Mouse (Mus musculus) layer of hippocampus, adult 2 months (tissue): Measurements from ENCODE around the gene Spag9. TPM values are rescaled to one million over a fixed set of nuclear protein-coding genes. Genes with fewer than 3 reads are reported as not detected.
A peak's percentile ranks its signal among the peaks of the same experiment; 100 is the strongest.

Experiments
- DNase-seq, 2 experiments: peaks; one replicate each; pipeline ENCODE4 v3.0.0; 2022; ENCODE audit warnings: low spot score in 2 of 2
- H3K27ac ChIP-seq: fragments of 200-600 bp; 2 replicates; pipeline ENCODE4 v1.8.1; 2022
- H3K4me3 ChIP-seq: fragments of 200-600 bp; 2 replicates; pipeline ENCODE4 v1.8.1; 2022; ENCODE audit warnings: mild to moderate bottlenecking
- CTCF ChIP-seq: fragments of 200-600 bp; conservative IDR thresholded peaks from 2 replicates; pipeline ENCODE4 v1.8.1; 2022; ENCODE audit warnings: antibody characterized with exemption, mild to moderate bottlenecking, moderate library complexity
- long read RNA-seq, 2 experiments: library from polyadenylated mRNA; stranded (forward); transcript quantifications; one replicate each; pipeline ENCODE4 v2.0.0; 2021; ENCODE audit warnings: borderline mapping rate in 2 of 2
- total RNA-seq, 2 experiments: library from RNA; stranded (reverse); gene quantifications; 2 replicates each; pipeline ENCODE4 v1.2.3; 2021

Spag9 gene
- 100 to 1,000 TPM; 213 to 217 TPM for total RNA-seq
- long read RNA-seq, experiment 1, full-length matches to known transcripts, result 2 of 30 reads
- long read RNA-seq, experiment 1, partial matches to known transcripts, result 10 of 30 reads
- long read RNA-seq, experiment 1, other reads (novel, unspliced or antisense), result 18 of 30 reads
- long read RNA-seq, experiment 2, full-length matches to known transcripts, result 13 of 54 reads
- long read RNA-seq, experiment 2, partial matches to known transcripts, result 24 of 54 reads
- long read RNA-seq, experiment 2, other reads (novel, unspliced or antisense), result 17 of 54 reads

DNA sequence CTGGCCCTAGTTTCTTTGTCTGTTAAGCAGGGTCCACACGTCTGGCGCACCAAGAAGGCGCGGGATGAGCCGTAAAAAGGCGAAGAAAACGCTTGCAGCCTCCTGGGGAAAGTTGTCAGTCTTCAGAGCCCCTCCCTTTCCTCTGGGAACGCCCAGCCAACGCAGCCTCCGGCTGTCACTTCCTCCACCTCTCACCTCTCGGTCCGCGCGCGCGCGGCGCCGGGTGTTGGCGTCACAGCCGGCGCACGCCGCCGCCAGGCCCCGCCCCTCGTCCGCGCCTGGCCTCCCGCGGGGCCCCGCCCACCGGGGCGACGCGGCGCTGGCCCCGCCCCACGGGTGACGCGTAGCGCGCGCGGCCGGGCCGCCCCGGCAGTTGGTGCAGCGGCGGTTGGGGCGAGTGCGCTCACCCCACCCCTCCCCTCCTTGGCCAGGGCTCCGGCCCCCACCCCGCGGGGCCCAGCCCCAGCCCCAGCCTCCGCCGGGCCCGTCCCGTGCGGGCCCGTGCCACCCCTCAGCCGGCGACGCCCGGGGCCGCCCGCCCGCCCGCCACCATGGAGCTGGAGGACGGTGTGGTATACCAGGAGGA lies at the start of gene Spag9:
Gene Spag9 (plus strand): TSS at position 372 of the 586 bp plus-strand sequence.
- no peak for TF ChIP-seq CTCF
- Histone ChIP-seq H3K27ac (peak within 1 kb of the TSS; percentile 98), H3K4me3 (peak within 1 kb of the TSS; percentile 95)
- peak; percentile 91 to 92 for DNase-seq

DNA sequence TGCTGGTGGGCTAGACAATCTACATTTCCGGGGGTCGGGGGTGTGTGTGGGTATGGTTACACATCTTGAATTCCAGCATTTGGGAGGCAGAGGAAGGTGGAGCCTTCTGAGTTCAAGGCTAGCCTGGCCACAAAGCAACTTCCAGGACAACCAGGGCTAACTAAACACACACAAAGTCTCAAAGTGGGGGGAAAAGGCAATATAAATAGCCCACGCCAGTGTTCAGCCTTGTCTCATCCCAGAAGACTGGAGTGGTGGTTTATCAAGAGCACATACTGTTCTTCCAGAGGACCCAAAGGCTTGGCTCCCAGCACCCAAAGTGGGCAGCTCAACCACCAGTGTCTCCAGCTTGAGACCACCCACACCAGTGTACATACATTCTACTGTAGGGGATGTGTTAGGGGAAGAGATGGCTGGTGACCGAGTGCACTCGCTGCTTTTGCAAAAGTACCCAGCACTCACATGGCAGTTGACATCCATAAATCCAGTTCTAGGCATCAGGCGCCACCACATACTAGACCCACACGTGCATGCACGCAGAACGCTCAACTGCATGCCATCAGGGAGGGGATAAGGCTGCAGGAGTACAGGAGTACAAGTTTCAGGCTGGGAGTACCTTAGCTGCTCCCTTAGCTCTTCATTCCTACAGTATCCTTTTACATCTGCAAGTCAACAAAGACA lies 46.9 kb upstream of the Spag9 start:
- Histone ChIP-seq H3K27ac (no peak overlapping the region), H3K4me3 (no peak overlapping the region)
- no peak for DNase-seq
- no peak for TF ChIP-seq CTCF

DNA sequence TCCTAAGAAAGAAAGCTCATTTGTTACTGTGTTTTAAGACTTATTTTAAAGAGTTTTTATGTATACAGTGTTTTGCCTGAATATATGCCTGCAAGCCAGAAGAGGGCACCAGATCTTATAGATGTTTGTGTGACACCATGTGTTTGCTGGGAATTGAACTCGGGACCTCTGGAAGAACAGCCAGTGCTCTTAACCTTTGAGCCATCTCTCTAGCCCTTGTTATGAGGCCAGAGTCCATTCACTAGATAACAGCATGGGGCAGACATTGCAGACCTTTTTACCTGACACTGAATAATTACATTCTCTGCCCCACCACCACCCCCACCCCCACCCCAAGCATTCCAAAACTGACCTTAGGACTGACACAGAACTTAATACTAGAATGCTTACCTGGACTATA lies 45.8 kb upstream of the Spag9 start:
- peak; percentile 47 for TF ChIP-seq CTCF
- no peak for DNase-seq
- Histone ChIP-seq H3K4me3 (no peak overlapping the region), H3K27ac (no peak overlapping the region)

DNA sequence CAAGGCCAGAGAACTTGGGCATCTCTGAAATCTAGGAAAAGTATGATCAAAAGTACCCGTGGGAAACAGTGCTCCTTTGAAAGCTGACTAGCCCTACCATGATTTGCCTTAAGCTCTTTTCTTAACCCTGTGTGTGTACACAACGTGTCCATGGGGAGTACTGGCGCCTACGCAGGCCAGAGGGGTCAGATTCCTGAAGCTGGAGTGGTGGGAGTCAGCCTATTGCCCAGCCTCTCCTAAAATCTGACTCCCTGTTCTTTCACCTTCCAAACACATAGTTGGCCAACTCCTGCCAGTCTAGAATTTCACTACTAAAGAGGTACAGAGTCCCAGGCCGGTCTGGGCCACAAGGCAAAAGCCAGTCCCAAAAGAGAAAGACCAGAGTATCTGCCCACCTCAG lies 43.5 kb upstream of the Spag9 start:
- H3K27ac ChIP-seq, result no peak overlapping the region
- TF ChIP-seq CTCF, result no peak
- no peak for DNase-seq
- no peak overlapping the region for H3K4me3 ChIP-seq

- DNase-seq, result no peak
- peak overlapping the region; percentile 92 for H3K27ac ChIP-seq
- peak overlapping the region; percentile 87 for H3K4me3 ChIP-seq
- TF ChIP-seq CTCF, result no peak
Measured at GRCm38 (mm10) chr11:93954738-93955255, 41.1 kb upstream of the Spag9 start.

- Histone ChIP-seq H3K4me3 (peak overlapping the region; percentile 87), H3K27ac (peak overlapping the region; percentile 92)
- TF ChIP-seq CTCF, result peak; percentile 49
- peak; percentile 87 to 92 for DNase-seq
Measured at GRCm38 (mm10) chr11:93955256-93956150, 40.4 kb upstream of the Spag9 start.

DNA sequence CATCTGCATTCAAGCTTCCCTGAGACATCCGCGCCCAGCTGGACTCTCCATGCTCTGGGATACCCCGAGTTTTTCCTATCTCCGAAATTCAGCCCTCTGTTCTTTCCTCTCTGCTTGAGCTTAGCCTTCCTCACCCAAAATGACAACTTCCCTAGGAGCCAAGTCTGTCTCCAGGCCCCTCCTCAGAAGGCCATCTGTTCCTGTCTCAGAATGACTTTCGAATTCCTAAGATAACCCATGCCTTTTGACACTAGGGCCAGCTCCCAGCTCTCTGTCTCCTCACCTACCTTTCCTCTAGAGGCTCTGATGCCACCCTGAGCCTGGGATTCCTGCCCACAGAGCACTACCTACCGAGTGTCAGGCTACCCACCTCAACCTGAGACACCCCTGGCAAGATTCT lies 39.7 kb upstream of the Spag9 start, which contains the start of gene Nme2:
Gene Nme2 (minus strand): TSS at position 101 of the 400 bp plus-strand sequence.
- no peak for DNase-seq
- Histone ChIP-seq H3K27ac (peak within 1 kb of the TSS; percentile 92), H3K4me3 (peak within 1 kb of the TSS; percentile 87)
- TF ChIP-seq CTCF, result no peak

GRCm38 (mm10) chr11:93957031-93957555 lies 38.8 kb upstream of the Spag9 start:
- Histone ChIP-seq H3K4me3 (no peak overlapping the region), H3K27ac (peak overlapping the region; percentile 92)
- no peak for DNase-seq
- TF ChIP-seq CTCF, result no peak

DNA sequence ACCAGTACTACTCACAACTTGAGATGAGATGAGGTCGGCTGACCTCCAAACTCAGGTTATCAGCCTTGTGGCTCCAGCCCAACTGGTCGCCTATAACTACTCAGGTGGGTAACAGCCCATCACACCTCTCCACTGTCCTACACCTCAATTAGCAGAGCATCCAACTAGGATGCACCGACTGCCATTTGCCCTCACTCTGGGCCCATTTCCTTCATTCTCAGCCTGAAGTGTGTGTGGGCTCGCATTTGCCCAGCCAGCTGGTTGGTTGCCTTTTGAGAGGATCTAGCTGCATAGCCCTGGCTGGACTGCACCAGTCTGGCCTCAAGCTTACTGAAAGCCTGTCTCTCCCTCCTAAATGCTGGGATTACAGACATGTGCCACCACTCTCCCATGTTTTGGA lies 38.1 kb upstream of the Spag9 start:
- no peak for DNase-seq
- peak overlapping the region; percentile 67; the same call in 1 of the 2 replicates for H3K27ac ChIP-seq
- no peak for TF ChIP-seq CTCF
- H3K4me3 ChIP-seq, result no peak overlapping the region

DNA sequence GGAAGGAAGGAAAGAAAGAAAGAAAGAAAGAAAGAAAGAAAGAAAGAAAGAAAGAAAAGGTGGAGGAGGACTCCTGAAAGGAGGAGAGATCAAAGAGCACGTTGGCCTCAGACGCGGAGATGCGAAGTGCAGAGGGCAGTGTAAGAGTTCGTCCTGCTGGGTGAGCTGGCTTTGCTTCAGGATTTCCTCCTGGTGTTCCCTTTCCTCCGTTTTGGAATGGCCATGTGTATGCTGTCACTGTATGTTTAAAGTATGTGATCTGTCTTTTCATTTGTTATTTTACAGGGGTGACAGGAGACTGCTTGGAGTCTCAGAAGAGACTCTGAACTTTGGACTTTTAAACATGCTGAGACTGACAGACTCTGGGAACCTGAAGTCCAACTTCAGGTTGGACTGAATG lies 34.4 kb upstream of the Spag9 start:
- DNase-seq, result no peak
- no peak overlapping the region for H3K27ac ChIP-seq
- TF ChIP-seq CTCF, result no peak
- no peak overlapping the region for H3K4me3 ChIP-seq

- no peak overlapping the region for H3K4me3 ChIP-seq
- no peak overlapping the region for H3K27ac ChIP-seq
- DNase-seq, result no peak
- TF ChIP-seq CTCF, result no peak
Measured at GRCm38 (mm10) chr11:93963013-93963412, 32.9 kb upstream of the Spag9 start.

DNA sequence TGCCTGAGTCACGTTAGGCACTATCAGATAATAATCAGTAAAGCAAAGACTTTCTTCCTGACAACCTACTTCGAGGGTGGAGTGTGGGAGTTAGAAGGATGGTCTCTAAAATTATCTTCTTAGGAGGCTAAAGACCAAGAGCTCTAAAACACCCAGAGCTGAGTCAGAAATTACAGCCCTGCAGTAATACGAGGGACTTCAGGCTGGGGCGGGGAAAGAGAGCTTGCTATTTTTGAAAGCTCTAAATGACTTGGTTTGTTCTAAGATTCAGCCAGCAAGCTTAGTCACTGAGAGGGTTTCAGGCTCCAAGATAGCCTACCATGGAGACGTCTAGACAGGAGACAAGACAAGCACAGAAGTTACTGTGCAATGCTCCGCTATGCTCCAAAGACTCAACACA lies 30.5 kb upstream of the Spag9 start:
- no peak for TF ChIP-seq CTCF
- Histone ChIP-seq H3K4me3 (no peak overlapping the region), H3K27ac (no peak overlapping the region)
- DNase-seq, result no peak
